Mouse (Mus musculus) ovary, postnatal 10 days (tissue): ENCODE results near the gene Ovol3.

Source experiments
- DNase-seq: peaks from one replicate; pipeline ENCODE4 v3.0.0; 2022; ENCODE audit warnings: low spot score

The Ovol3 gene

DNA sequence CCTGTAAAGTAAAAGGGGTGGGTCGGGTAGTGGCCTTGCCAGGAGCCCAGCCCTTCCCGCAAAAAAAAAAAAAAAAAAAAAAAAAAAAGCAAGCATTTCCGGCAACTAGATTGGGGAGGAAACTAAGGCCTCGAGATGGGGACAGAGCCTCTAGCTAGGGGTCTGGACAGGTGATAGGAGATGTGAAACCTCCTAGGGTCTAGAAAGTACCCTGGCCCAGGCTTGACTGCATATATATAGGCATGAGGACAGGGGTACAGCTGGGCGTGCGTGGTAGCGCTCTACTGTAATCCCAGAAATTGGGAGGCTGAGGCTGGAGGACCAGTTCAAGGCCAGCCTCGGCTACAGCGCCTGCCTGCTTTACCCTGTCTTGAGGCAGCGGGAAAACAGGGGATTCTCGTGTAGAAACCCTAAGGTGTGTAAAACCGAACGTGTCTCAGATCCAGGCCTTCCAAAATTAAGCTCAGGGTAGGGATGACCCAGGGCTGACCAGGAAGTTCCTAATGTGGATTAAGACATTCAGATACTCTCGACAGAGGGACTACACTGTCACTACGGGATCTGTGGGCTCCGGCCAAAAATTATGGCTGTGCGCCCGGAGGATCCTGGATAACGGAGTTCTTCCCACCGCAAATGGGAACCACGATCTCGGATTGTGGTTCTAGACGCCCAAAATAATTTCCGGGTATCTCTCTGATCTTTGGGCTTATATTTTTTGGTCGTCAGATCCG lies 41.3 kb downstream of the Ovol3 start:
- peak; percentile 31 for DNase-seq

DNA sequence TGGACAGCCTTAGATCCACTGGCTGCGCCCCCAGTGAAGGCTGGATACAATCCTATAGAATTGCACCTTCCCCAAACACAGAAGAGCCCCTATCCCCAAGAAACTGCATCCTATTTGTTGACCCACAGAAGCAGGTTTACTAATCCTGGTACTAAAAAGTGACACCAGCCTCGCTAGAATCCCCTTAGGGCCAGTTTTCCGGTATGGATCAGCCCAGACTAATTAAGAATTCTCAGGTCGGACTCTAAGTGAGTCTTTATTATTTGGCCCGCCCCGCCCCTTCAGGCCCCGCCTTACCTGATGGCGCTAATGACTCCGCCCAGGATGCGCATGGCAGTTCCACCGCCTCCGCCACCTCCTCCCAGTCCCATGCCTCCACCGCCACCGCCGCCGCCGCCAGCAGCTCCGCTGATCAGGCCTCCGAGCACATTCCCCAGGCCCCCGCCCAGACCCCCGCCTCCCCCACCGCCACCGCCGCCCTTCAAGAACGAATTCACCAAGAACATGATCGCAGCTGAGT lies 41.9 kb downstream of the Ovol3 start:
- DNase-seq: peak; percentile 52

DNA sequence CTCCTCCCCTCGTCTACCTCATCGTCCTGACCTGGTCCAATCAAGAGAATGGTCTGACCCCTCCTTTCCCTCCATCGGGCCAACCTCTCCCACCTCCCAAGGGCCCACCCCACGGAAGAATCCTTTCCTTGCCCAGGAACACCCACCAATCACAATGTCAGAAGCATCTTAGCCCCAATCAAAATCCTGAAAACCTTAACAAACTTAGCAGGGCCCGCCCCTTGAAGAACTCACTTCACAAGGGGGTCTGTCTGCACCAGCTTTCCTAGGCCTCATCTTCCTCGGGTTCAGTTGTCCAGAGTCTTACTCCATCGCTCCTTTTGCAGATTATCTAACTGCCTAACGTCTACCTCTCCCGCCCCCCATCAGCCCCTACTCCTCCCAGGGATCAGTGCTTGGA lies 42.5 kb downstream of the Ovol3 start:
- no peak for DNase-seq

DNA sequence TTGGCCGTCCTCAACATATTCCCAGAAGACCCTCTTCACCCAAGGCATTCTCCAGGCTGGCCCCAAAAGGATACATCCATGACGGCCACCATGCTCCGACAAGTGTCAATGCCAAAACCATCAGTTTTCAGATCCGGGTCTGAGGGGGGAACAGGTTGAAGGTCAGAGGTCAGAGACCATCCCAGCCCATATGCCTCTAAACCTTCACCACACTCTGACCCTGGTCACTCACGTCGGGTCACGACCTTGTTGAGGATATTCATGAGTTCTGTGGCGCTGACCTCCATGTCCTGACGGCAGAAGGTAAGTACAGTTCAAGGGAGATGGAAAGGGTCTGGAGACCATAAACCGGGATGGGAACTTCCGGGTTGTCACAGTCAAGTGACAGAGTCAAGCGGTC lies 43.4 kb downstream of the Ovol3 start:
- no peak for DNase-seq

DNA sequence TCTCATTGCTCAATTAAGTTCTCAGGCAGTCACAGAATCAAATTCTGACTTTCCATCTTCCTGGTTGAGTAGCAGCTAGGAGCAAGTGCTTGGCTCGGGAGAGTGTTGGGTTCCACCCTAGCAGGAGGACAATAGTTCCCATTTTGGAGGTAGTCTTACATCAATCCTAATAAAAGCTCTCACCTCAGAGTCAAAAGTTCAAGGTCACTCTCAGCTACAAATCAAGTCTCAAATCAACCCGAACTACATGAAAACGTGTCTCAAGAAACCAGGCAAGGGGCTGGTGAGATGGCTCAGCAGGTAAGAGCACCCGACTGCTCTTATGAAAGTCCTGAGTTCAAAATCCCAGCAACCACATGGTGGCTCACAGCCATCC lies 46.4 kb downstream of the Ovol3 start:
- DNase-seq: no peak

DNA sequence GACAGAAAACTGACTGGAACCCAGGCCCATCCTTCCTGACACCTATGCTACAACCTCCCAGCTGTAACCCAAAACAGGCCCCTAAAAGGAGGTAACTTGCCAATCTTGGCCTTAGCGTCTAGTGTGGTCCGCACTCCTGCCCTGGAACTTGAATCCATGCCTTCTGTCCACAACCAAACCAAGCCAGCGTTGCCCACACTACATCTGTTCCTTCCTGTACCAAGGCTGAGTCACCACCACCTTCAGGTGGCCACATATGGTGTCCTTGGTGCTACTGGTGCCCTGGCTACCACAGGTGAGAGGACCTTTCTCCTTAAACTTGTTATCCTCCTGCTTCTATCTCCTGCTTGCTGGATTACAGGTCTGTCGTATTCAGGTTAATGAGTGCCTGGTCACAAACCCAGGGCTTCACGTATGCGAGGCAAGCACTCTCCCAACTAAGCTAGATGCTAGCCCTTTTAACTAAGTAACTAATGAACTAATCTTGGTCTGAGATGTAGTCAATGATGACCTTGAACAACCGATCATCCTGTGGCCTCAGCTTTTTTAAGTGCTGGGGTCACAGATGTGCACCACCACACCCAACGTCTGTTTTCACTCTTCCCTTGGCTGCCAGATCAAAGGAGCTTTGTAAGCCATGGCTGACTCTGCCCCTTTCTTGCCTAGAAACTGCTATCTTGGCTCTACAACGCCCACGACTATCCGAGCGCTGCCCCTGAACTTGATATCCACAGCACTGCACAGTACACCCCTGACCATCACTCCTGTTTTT lies 47.0 kb downstream of the Ovol3 start:
- no peak for DNase-seq

DNA sequence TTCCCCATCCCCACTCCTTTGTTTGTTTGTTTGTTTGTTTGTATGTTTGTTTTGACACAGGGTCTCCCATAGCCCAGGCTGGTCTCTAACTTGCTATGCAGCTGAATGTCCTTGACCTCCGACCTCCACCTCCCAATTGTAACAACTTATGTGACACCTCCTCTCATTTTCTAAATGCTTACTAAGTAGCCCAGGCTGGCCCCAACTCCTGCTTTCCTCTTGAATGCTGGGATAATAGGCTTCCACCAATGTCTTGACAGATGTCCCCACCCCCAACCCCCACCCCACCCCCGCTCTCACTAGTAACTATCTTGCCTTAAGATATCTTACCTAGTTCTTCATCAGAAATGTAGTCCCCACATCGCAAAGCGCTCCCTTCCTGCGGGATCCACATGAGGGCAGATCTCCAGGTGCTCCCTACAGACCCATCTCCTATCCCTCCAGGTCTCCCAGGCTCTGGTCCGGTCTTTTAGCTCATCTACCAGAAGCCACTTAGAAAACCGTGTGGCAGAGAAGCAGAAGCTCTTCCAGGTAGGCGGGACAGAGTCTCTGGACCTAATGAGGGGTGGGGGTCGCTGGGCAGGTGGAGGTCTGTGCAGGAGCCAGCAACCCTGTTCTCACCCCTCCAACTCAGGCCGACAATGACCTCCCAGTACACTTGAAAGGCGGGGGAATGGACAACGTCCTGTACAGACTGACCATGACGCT lies 50.7 kb downstream of the Ovol3 start:
- DNase-seq: no peak

DNA sequence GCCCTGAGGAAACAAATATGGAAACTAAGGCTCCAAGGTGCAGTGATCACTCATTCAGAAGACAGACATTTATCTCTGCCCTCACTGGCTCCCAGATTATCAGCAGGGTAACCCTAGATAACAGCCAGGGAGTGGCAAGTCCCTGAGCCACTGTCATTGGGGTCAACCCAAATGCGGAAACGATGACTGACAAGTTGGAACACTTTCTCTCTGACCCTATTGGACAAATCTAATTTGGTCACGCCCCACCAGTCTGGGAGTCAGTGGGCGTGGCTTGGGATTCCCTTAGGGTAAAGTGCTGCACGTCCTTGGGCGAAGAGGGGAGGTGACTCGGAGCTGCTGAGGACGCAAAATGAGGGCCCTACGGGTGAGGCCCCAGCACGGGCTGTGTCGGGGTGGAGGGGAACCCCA lies 51.6 kb downstream of the Ovol3 start, which contains the start of gene Cox7a1:
TSS of gene Cox7a1 (plus strand) at position 266 of the 411 bp plus-strand sequence.
- peak; percentile 46 for DNase-seq
